Mouse (Mus musculus) left cerebral cortex, adult 2 months (tissue): ENCODE results near the gene 4933428G20Rik. TPM values are rescaled to one million over a fixed set of nuclear protein-coding genes. Genes with fewer than 3 reads are reported as not detected.

Experiments
- DNase-seq, 2 experiments: peaks; one replicate each; pipeline ENCODE4 v3.0.0; 2021 to 2022; ENCODE audit warnings: low spot score in 2 of 2, mixed read lengths in 1 of 2; ENCODE audit errors: extremely low spot score in 1 of 2
- H3K27ac ChIP-seq: fragments of 200-600 bp; 2 replicates; pipeline ENCODE4 v1.8.1; 2022
- H3K4me3 ChIP-seq: fragments of 200-600 bp; 2 replicates; pipeline ENCODE4 v1.8.1; 2022
- CTCF ChIP-seq: fragments of 200-600 bp; IDR thresholded peaks from 2 replicates; pipeline ENCODE4 v1.8.1; 2022; ENCODE audit warnings: antibody characterized with exemption, mild to moderate bottlenecking, moderate library complexity
- intact Hi-C: fragments of 180-260 bp; cut with DNase I; formaldehyde crosslinking; loops from one replicate; pipeline ENCODE4 v1.15.1; 2025
- total RNA-seq, 2 experiments: library from RNA; stranded (reverse); gene quantifications; 2 replicates each; pipeline ENCODE4 v1.2.3; 2021

Gene 4933428G20Rik
- total RNA-seq, 2 experiments from 2014 or later: not detected

DNA sequence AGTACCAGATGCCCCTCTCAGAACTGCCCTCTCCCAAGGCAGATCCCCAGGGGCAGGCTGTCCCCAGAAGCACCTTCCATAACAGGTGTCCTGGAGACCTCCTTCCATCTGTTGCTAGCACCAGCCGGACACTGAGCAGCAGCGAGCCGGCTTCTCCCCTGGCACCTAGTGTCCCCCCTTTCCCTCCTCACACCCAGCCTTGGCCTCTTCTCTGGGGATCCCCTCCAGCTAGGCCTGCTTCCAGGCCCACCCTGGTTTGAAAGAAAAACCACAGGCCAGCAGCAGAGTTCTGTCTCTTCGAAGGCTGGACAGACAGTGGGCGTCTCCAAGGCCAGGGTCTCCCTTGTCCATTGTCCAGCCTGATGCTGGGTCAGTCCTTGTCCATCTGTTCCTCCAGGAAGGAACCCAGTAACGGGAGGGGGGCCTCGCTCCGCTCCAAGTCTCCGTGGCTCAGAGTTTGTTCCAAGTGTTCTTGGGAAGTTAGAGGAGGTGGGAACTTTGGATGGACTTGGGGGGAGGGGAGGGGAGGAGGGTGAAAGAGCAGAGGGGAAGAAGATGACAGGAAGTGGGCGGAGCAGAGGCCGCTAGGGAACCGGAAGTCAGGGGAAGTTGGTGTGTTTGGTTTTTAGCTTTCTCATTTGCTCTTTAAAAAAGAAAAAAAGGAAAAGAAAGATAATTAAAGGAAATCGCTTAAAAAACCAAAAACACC is 11.7 kb upstream of the 4933428G20Rik start:
- Histone ChIP-seq H3K27ac (no peak overlapping the region), H3K4me3 (no peak overlapping the region)
- intact Hi-C loops: no loop called here
- no peak for DNase-seq
- no peak for TF ChIP-seq CTCF

DNA sequence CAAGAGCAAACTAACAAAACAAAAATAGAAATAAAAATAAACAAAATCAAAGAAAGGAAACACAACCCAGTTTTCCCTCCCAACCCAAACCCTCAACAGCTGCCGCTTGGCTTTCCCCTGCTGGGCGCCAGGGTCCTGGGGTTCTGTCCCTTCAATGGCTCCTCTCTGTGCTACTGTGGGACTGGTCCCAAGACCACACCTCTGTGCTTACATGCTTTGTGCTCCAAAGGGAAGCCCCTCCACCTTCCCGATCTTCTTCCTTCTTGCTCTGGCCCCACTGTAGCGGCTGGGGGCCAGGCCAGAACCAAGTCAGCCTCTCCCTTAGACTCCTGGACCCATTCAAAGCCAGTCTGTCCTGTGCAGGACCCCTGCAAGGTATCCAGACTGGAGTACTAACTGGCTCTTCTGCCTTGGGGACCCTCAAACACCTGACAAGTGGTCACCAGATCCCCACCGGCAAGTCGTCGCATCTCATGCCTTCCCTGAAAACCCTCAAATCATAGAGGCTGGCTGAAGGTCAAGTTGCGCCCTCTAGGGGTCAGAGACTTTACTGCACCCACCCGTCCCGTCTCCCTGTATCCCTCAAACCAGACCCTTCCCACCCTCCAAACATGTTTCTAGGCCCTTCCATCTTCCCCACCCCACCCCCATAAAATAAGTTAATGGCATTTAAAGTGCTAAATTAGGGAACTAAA is 11.0 kb upstream of the 4933428G20Rik start:
- H3K4me3 ChIP-seq: no peak overlapping the region
- peak; percentile 82 for TF ChIP-seq CTCF
- H3K27ac ChIP-seq: 0 out of 2 replicates have a peak overlapping the region, but pooled peaks have one; percentile 1
- intact Hi-C loops: no loop called here
- DNase-seq: peak; percentile 57 to 72

- intact Hi-C loops: no loop called here
- TF ChIP-seq CTCF: no peak
- Histone ChIP-seq H3K27ac (no peak overlapping the region), H3K4me3 (no peak overlapping the region)
- no peak for DNase-seq
Observed at GRCm38 (mm10) chr11:97509715-97510485, 9.8 kb upstream of the 4933428G20Rik start.

DNA sequence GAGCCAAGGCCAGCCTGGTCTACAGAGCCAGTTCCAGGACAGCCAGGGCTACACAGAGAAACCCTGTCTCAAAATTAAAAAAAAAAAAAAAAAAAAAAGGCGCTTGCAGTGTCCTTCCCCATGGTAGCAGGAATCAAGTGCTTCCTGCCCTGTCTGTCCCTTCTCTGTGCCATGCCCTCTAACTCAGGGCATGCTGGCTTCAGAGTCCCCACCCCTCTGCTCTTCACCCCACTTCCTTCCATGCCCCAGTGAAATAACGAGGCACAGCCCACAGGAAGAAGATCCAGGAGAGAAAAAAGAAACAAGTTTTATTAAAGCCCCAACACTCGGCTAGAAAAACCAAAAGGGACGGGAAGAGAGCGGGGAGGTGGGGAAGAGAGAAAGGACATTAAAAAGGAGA is 8.9 kb upstream of the 4933428G20Rik start:
- no peak for DNase-seq

DNA sequence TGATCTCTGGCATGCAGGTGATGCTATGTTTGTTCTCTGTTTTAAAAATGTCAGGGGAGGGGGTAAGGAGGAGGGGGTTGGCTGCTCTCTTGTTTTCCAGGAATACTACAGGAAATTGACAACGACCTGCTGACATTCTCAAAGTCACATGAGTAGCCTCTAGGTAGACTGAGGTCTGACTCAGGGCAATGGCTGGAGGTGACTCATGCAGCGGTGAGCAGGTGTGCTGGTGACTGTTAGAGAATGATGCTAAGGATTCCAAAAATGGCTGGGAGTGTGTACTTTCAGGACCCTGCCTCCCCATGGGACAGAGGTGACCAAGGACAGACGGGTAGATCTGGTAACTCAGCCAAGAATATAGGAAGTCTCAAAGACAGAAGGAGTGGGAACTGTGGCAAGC is 8.1 kb upstream of the 4933428G20Rik start:
- H3K27ac ChIP-seq: no peak overlapping the region
- intact Hi-C loops: no loop called here
- DNase-seq: no peak

More for the DNA sequence above, 8.9 kb upstream of the 4933428G20Rik start:
- no peak overlapping the region for H3K27ac ChIP-seq
- TF ChIP-seq CTCF: no peak
- intact Hi-C loops: no loop called here
- H3K4me3 ChIP-seq: no peak overlapping the region

DNA sequence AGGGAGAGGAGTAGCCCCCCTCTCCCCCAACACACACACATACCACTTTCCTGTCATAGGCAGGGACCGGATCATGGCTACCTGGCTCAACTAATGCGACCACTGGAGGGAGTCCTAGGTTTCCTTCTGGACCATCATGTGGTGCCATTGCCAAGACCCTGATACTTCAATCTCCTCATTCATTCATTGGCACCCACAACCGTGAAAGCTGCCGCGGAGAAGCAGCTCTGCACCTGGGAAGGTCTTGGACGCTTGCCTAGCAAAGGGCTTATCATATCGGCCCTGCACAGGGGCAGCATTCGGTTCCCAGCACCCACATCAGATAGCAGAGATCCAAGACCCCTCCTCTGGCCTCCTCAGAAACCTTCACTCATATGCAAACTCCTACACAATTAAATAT is 6.2 kb upstream of the 4933428G20Rik start:
- Histone ChIP-seq H3K27ac (no peak overlapping the region), H3K4me3 (no peak overlapping the region)
- TF ChIP-seq CTCF: peak; percentile 29
- intact Hi-C loops: no loop called here
- no peak for DNase-seq

More for the DNA sequence above, 8.1 kb upstream of the 4933428G20Rik start:
- H3K4me3 ChIP-seq: no peak overlapping the region
- TF ChIP-seq CTCF: no peak

GRCm38 (mm10) chr11:97505784-97506183 is 5.6 kb upstream of the 4933428G20Rik start:
- intact Hi-C loops: no loop called here

GRCm38 (mm10) chr11:97502846-97503245 is 2.7 kb upstream of the 4933428G20Rik start:
- TF ChIP-seq CTCF: no peak
- Histone ChIP-seq H3K4me3 (no peak overlapping the region), H3K27ac (no peak overlapping the region)
- no peak for DNase-seq
- intact Hi-C loops: loop anchor here (1.0 kb wide), 1 partner anchor 119 kb away; no protein-coding TSS in a partner anchor

More at GRCm38 (mm10) chr11:97505784-97506183, 5.6 kb upstream of the 4933428G20Rik start:
- no peak for TF ChIP-seq CTCF
- DNase-seq: no peak
- H3K27ac ChIP-seq: no peak overlapping the region
- no peak overlapping the region for H3K4me3 ChIP-seq

GRCm38 (mm10) chr11:97502383-97502782 is 2.2 kb upstream of the 4933428G20Rik start:
- peak; percentile 48 to 52 for DNase-seq
- intact Hi-C loops: loop anchor here (1.0 kb wide), 1 partner anchor 120 kb away; no protein-coding TSS in a partner anchor
- Histone ChIP-seq H3K27ac (no peak overlapping the region), H3K4me3 (no peak overlapping the region)
- TF ChIP-seq CTCF: no peak

DNA sequence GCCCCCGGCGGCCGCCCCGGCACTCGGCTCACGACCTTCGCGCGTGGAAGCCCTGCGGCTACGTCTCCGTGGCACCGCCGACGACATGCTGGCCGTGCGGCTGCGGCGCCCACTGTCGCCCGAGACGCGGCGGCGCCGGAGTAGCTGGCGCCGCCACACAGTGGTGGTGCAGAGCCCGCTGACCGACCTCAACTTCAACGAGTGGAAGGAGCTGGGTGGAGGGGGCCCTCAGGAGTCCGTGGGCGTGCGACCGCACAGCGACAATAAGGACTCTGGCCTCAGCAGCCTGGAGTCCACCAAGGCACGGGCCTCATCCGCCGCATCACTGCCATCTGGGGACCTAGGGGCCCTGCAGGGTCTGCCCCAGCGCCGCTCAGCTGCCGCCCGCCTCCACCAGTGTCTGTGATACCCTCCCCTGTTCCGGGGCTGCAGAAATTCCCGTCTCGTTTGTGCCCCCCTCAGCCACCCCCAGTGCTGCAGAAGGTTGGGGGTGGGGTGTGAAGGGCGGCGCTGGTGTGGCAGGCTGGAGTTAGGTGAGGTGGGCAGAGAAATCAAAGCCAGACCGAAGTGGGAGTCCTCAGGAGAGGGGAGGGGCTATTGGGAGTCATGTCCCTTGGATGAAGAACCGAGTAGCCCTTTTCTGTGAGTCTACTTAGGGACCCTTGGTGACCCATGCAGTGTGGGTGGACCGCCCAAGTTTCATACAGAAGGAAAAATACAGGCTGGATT is 744 bp upstream of the 4933428G20Rik start:
- H3K4me3 ChIP-seq: peak overlapping the region; percentile 21; the same call in 1 of the 2 replicates
- no peak for DNase-seq
- intact Hi-C loops: no loop called here
- TF ChIP-seq CTCF: no peak
- peak overlapping the region; percentile 70 for H3K27ac ChIP-seq

- intact Hi-C loops: no loop called here
- no peak for DNase-seq
- no peak overlapping the region for H3K4me3 ChIP-seq
- no peak for TF ChIP-seq CTCF
- H3K27ac ChIP-seq: no peak overlapping the region
Observed at GRCm38 (mm10) chr11:97497543-97497942, 2.6 kb downstream of the 4933428G20Rik start.
